Mouse (Mus musculus) neutrophil, adult 65 days (primary cell): Measurements from ENCODE around the gene Rasl10b. TPM values are rescaled to one million over a fixed set of nuclear protein-coding genes. Genes with fewer than 3 reads are reported as not detected.

ENCODE experiments used
- total RNA-seq: library from RNA; stranded (reverse); gene quantifications from 2 replicates; pipeline ENCODE4 v1.2.4, GENCODE M21; 2023

Gene Rasl10b
- total RNA-seq, result 0.25 and 0.54 TPM in 2 replicates

DNA sequence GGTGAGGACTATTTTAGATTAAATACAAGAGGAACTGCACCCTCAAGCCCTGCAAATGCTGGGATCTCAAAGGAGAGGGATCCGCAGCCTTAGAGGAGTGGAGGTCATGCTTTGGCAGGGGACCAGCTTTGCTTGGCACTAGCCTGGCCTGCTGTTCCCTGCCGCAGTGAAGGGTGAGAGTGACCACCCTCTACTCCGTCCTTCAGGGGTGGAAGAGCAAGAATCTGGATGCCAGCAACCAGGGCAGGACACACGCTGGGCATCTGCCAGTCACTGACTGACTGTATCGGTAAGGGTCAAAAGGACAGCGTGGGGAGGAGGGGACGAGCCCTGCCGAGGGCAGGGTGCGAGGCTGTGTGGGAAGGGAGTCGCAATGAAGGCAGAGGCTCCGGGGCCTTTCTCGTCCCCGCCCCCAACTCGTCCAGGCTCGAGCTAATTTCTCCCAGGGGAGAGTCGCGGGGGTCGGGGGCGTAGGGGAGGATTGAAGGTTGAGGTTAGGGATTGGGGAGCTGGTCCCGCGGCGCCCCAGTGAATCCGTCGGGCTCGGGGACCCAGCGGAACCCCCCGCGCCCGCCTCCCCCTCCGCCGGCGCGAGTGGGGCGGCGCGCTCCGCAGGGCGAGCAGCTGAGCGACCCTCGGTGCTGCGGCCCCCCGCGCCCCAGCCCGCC lies at the start of gene Rasl10b:
Rasl10b (plus strand) TSS at position 51 of the 668 bp plus-strand sequence.

DNA sequence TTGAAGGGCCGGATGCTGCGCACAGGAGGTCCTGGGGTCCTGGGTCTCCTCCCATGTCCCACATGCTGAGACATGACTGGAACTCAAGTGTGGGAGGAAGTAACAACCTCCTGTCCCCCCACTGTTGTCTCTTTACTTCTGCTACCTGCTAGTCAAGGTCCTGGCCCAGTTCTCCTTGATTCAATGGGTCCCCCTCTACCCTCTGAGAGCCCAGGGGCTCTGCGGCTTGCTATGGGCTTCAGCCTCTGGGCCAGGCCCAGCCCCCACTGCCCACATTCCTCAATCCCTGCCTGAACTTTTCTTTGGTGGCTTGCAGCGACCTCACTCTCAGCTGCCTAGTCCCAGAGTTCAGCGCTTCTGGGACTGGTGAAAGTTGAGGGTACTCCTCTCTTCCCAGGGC lies 20.4 kb downstream of the Rasl10b start, which contains the start of gene Gas2l2:
Gas2l2 (minus strand) TSS at position 101 of the 400 bp plus-strand sequence.

DNA sequence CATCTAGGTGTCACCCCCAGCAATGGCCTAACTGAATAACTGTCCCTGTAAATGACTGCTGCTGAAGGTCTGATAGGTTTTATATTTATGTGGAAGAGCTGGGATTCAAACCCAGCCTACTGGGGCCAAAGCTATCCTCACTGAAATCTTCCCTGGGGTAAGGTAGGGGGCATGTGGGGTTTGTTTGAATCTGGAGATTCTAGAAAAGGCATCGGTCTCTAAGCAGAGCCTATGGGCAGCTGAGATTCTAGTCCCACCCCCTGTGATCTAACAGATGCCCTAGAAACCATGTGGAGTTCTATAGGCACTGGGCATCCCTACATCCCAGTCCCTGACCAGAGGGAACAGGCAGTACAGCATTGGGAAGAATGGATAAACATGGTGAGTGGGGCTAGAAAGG lies 28.4 kb downstream of the Rasl10b start, which contains the start of gene 1700020L24Rik:
1700020L24Rik (plus strand) TSS at position 301 of the 400 bp plus-strand sequence.

DNA sequence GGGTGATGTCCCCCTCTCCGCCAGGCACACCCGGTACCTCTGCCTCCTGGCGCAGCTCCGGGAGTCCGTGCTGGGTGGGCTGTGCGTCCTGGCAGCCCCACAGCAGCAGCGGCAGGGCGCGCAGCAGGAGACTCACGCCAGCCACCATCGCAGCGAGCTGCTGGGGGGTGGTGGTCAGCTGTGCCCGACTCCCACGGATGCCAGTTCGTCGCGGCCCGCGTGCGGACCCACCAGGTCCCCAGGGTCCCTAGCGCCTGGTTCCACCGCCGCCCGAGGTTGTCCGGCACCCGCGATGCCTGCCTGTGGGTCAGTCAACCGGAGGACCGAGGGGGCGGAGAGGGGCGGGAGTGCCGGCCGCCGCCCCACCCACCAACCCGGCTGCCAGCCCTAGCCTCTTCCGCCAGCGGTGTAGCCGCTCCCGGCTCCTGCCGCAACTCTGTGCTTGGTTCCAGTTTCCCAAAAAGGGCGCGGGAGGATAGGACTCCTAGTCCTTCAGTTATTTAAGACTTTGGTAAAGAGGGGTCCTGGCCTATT lies 53.8 kb downstream of the Rasl10b start, which contains the start of gene Mmp28:
Mmp28 (minus strand) TSS at position 361 of the 534 bp plus-strand sequence.

Other genes with a start within 250 kb of the Rasl10b start
- gene Slfn4, start 234.0 kb upstream of the Rasl10b start, total RNA-seq, result 600 and 744 TPM in 2 replicates
- 70.1 and 85.9 TPM in 2 replicates for gene Slfn3, start 217.8 kb upstream of the Rasl10b start, total RNA-seq
- not detected in 2 replicates for gene Slfn14, start 122.4 kb upstream of the Rasl10b start, total RNA-seq
- gene Ap2b1, start 110.1 kb upstream of the Rasl10b start, total RNA-seq, result 85.4 and 108 TPM in 2 replicates
- 5.4 and 8.8 TPM in 2 replicates for gene Pex12, start 106.6 kb upstream of the Rasl10b start, total RNA-seq
- gene Gas2l2, start 20.3 kb downstream of the Rasl10b start, total RNA-seq, result not detected in 2 replicates
- gene 1700020L24Rik, start 28.5 kb downstream of the Rasl10b start, total RNA-seq, result 45.7 and 51.4 TPM in 2 replicates
- gene Mmp28, start 53.9 kb downstream of the Rasl10b start, total RNA-seq, result 1.5 and 1.7 TPM in 2 replicates
- 61.8 and 81.9 TPM in 2 replicates for gene Taf15, start 63.9 kb downstream of the Rasl10b start, total RNA-seq
- gene Heatr9, start 113.0 kb downstream of the Rasl10b start, total RNA-seq, result not detected in 2 replicates
- gene Ccl5, start 121.4 kb downstream of the Rasl10b start, total RNA-seq, result not detected in 2 replicates
- 59.9 and 130 TPM in 2 replicates for gene Ccl9, start 169.5 kb downstream of the Rasl10b start, total RNA-seq
- 672 and 1,042 TPM in 2 replicates for gene Ccl6, start 183.9 kb downstream of the Rasl10b start, total RNA-seq
- not detected in 2 replicates for gene Rpl9-ps1, start 236.5 kb downstream of the Rasl10b start, total RNA-seq
- gene Ccl3, start 240.2 kb downstream of the Rasl10b start, total RNA-seq, result 78.2 and 98.1 TPM in 2 replicates